Mouse (Mus musculus) hindbrain, embryonic 12.5 days (tissue): ENCODE results near the gene Chrna4. TPM values are rescaled to one million over a fixed set of nuclear protein-coding genes. Genes with fewer than 3 reads are reported as not detected.

ENCODE experiments used
- ATAC-seq: fragments of 200-750 bp; cut with Nextera tagmentation; 2 replicates; pipeline ENCODE4 v1.8.0; 2017; ENCODE audit warnings: moderate TSS enrichment; ENCODE audit not compliant: low FRiP score
- H3K27ac ChIP-seq: fragments of 300-500 bp; sonication (generic); 2 replicates; pipeline ENCODE4 v1.5.1; 2016; ENCODE audit warnings: mild to moderate bottlenecking
- H3K27me3 ChIP-seq: fragments of 300-500 bp; sonication (generic); 2 replicates; pipeline ENCODE4 v1.6.1; 2016; ENCODE audit warnings: mild to moderate bottlenecking
- H3K36me3 ChIP-seq: fragments of 300-500 bp; sonication (generic); 2 replicates; pipeline ENCODE4 v1.6.1; 2016; ENCODE audit warnings: mild to moderate bottlenecking
- H3K4me1 ChIP-seq: fragments of 300-500 bp; sonication (generic); 2 replicates; pipeline ENCODE4 v1.6.1; 2016
- H3K4me2 ChIP-seq: fragments of 300-500 bp; sonication (generic); replicated peaks from 2 replicates; pipeline ENCODE4 v1.6.1; 2016; ENCODE audit warnings: mild to moderate bottlenecking
- H3K4me3 ChIP-seq: fragments of 300-500 bp; sonication (generic); 2 replicates; pipeline ENCODE4 v1.5.1; 2016; ENCODE audit warnings: mild to moderate bottlenecking
- H3K9ac ChIP-seq: fragments of 300-500 bp; sonication (generic); 2 replicates; pipeline ENCODE4 v1.6.1; 2016; ENCODE audit warnings: mild to moderate bottlenecking, moderate library complexity
- H3K9me3 ChIP-seq: fragments of 300-500 bp; sonication (generic); replicated peaks from 2 replicates; pipeline ENCODE4 v1.6.1; 2016; ENCODE audit warnings: mild to moderate bottlenecking
- WGBS: fragments of 180-500 bp; shearing (Covaris S2); methylation state at CpG from one replicate; pipeline ENCODE4 v1.1.7; 2016; 5-methylcytosine and 5-hydroxymethylcytosine counted together
- polyA plus RNA-seq: library from polyadenylated mRNA; unstranded; fragments of >200 nt; fragmentation: Nextera tagmentation; extraction: Ambion mirVana; gene quantifications from 2 replicates; pipeline ENCODE4 v1.2.1, GENCODE M21; 2016

The Chrna4 gene
- polyA plus RNA-seq, 1 experiment from 2014 or later, result 47.0 TPM

DNA sequence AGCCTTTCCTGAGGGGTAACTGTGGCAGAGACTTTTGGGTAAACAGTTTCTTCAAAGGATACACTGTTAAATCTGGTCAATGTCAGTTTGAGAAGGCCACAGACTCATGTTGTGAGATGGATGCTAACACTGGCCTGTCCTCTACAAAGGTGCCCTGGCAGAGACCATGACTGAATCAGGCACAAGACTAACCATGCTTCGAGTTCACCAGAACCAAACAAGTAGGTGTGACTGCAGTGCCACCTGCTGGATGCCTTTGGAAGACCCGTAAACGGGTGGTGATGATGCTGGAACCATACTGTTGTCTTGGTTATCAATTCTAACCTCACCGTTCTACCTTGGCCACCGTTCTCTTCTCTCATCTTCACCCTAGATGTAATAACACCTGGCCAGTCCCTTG lies 16.8 kb upstream of the Chrna4 start:
- Histone ChIP-seq H3K4me2 (no peak overlapping the region), H3K36me3 (no peaks in the 10 kb centered on the region), H3K9ac (no peak overlapping the region), H3K27ac (no peak overlapping the region), H3K4me1 (peaks cover 20% of the 10 kb centered on the region), H3K9me3 (no peaks in the 10 kb centered on the region), H3K27me3 (no peaks in the 10 kb centered on the region), H3K4me3 (no peak overlapping the region)
- WGBS, result 20% methylated on average over 5 of the region's 5 CpGs
- peak; percentile 62 for ATAC-seq

DNA sequence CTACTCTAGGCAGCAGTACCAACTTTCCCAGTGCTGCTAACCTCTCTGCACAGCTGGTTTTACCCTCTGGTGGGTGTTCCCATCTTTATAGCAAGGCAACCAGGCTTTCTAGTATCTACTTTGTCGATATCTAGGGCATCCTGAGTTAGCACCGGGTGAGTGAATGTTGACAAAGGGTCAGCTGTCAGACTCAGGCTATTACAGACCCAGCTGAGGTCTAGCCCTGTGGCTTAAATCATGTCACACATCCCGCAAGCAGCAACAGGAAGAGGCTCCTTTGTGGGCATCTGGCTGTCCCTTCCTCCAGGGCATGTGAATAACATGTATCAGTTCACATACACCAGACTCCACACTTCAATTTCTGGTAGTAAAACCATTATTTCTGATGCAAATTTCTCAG lies 14.8 kb upstream of the Chrna4 start:
- peak; percentile 52 for ATAC-seq
- Histone ChIP-seq H3K9me3 (no peaks in the 10 kb centered on the region), H3K4me3 (no peak overlapping the region), H3K27ac (peak overlapping the region; percentile 62), H3K4me1 (peaks cover 20% of the 10 kb centered on the region), H3K4me2 (no peak overlapping the region), H3K27me3 (no peaks in the 10 kb centered on the region), H3K36me3 (no peaks in the 10 kb centered on the region), H3K9ac (no peak overlapping the region)
- 36% methylated on average over 3 of the region's 3 CpGs for WGBS

DNA sequence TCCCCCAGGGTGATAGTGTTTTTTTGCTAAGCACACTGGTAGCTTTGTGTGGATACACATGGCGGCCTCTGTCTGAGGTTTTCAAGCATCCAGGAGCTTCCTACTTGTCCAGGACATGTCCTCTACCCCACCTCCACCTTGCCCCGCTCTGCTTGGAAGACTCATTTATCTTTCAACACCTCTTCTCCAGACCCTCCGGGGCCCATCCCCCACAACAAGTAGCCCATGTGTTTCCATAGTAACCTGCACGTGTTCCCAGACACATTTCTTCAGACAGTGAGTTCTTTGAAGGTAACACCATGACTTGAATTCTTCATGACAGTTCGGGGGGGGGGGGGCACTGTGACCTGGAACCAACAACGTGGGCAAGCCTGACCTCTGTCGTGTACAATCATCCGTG lies 14.0 kb upstream of the Chrna4 start:
- H3K27ac ChIP-seq, result no peak overlapping the region
- no peak overlapping the region for H3K9ac ChIP-seq
- WGBS, result 35% methylated on average over 8 of the region's 8 CpGs
- H3K9me3 ChIP-seq, result no peaks in the 10 kb centered on the region
- no peak for ATAC-seq
- no peak overlapping the region for H3K4me2 ChIP-seq
- H3K27me3 ChIP-seq, result no peaks in the 10 kb centered on the region
- no peak overlapping the region for H3K4me3 ChIP-seq
- no peaks in the 10 kb centered on the region for H3K36me3 ChIP-seq
- peaks cover 20% of the 10 kb centered on the region for H3K4me1 ChIP-seq

DNA sequence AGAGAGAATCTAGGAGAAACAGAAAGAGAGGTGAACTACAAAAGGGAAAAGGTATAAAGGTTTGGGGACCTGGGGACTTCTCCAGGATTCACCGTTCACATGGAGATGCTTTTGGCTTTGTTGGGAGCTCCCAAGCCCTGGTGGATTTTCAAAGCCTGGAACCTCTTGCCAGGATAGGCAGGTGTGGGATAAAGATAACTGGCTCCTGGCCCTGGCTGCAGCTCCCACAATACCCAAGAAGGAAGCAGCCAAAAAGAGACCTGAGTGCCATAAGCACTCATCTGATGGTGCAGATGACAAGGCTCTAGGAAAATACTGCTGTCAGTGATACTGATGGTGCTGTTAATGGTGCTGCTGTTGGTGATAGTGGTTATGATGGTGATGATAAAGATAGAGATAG lies 8.8 kb upstream of the Chrna4 start:
- no peak overlapping the region for H3K9ac ChIP-seq
- no peaks in the 10 kb centered on the region for H3K27me3 ChIP-seq
- H3K4me3 ChIP-seq, result no peak overlapping the region
- no peak overlapping the region for H3K4me2 ChIP-seq
- H3K9me3 ChIP-seq, result no peaks in the 10 kb centered on the region
- peaks cover 19% of the 10 kb centered on the region for H3K4me1 ChIP-seq
- no peak overlapping the region for H3K27ac ChIP-seq
- WGBS, result 94% methylated on average over 1 of the region's 1 CpGs
- H3K36me3 ChIP-seq, result no peaks in the 10 kb centered on the region
- ATAC-seq, result no peak

DNA sequence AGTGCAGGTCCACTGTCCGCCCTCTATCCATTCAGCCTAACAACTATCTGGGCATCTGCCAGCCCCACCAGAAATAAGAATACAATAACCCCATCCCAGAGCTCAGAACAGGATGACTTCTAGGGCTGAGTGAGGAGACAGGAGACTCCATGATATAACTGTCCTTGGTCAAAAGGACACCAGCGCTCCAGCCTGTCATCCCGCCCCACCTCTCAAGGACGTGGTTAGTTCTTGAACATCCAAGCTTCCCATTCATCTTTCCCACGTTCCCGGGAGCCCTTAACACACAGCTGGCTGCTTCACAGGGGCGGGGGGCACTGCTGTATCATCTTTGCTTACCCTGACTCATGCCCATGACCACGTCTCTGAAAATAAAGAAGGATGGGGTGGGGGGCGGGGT lies 5.6 kb upstream of the Chrna4 start:
- Histone ChIP-seq H3K9ac (no peak overlapping the region), H3K27me3 (no peaks in the 10 kb centered on the region), H3K4me3 (no peak overlapping the region), H3K36me3 (no peaks in the 10 kb centered on the region), H3K9me3 (no peaks in the 10 kb centered on the region), H3K27ac (no peak overlapping the region), H3K4me2 (no peak overlapping the region), H3K4me1 (peaks cover 23% of the 10 kb centered on the region)
- 86% methylated on average over 9 of the region's 9 CpGs for WGBS
- no peak for ATAC-seq

DNA sequence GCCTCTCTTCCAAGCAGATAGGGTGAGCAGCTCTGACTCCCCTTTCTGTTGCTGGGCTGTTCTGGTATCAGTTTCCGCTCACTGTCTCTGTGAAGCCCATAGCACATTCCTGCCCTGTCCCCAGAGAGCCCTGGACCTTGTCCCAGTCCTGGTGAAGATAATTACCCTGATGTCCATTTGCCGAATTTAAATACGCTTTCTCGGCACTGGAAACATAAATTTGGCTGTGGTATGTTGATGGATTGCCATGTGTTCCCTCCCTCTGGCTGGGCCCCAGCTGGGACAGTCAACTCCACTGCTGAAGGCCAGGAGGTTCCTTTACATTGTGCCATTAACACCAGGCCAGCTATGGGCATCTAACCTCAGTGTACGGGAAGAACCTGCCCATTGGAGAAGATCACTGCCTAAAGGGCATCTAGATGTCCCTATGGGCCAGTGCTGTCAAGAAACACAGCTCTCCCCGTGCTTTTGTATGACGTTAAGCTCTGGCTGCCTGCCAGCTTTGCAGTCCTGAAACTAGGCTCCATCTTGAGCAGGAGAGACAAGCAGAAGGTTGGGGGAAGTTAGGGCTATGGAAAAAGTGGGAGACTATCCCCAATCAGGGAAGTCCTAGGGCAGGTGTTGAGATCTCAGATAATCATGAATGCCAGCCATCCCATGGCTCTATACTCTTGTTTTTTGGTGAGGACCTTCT lies 5.1 kb upstream of the Chrna4 start:
- 71% methylated on average over 7 of the region's 7 CpGs for WGBS
- Histone ChIP-seq H3K4me3 (no peak overlapping the region), H3K36me3 (no peaks in the 10 kb centered on the region), H3K27ac (no peak overlapping the region), H3K4me2 (no peak overlapping the region), H3K9ac (no peak overlapping the region), H3K9me3 (no peaks in the 10 kb centered on the region), H3K4me1 (peaks cover 29% of the 10 kb centered on the region), H3K27me3 (no peaks in the 10 kb centered on the region)
- no peak for ATAC-seq

DNA sequence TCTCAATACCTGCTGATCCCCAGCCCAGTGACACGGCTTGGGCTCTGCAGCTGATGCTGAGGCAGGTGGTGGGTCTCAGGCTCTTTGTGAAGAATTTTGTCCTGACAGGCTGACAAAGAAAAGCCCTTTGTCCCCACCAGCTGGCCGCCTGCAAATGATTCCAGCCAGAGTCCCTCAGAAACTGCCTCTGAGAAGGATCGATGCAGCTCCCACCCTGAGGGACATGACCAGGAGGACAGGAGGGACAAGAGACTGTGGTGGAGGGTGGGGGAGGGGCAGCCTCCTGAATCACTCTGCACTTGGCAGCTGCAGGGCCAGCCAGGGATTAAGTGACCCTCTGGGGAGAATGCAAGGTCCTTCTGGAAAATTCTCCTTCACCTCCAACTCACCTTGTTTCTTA lies 655 bp upstream of the Chrna4 start:
- Histone ChIP-seq H3K9ac (no peak overlapping the region), H3K4me1 (peaks cover 55% of the 10 kb centered on the region), H3K4me3 (no peak overlapping the region), H3K27ac (peak overlapping the region; percentile 56), H3K27me3 (peaks cover 21% of the 10 kb centered on the region), H3K4me2 (no peak overlapping the region), H3K9me3 (no peaks in the 10 kb centered on the region), H3K36me3 (no peaks in the 10 kb centered on the region)
- WGBS, result 2% methylated on average over 3 of the region's 3 CpGs
- ATAC-seq, result peak; percentile 26; the same call in 1 of the 2 replicates

DNA sequence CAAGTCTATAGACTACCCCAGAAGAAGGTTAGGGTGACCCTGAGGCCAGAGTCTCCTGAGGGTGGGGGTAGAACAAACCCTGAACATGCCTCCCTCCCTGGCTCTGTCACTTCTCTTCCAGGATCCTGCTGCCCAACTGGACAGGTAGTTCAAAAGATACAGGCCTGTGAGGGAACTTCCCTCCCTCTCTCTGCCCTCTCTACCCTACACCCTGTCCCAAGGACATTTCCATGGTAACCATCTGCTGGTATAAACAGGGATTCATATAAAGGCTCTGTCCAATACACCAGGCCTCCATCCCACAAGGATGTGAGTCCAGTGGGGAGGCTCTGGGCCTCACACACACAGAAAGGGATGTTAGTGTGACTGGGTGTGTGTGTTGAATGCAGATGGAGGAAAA lies 970 bp downstream of the Chrna4 start:
- peaks cover 21% of the 10 kb centered on the region for H3K27me3 ChIP-seq
- ATAC-seq, result peak; percentile 24; the same call in 1 of the 2 replicates
- 0 out of 2 replicates have a peak overlapping the region, but pooled peaks have one; percentile 13 for H3K9ac ChIP-seq
- H3K9me3 ChIP-seq, result no peaks in the 10 kb centered on the region
- no peak overlapping the region for H3K4me3 ChIP-seq
- H3K36me3 ChIP-seq, result no peaks in the 10 kb centered on the region
- H3K27ac ChIP-seq, result peak overlapping the region; percentile 36
- H3K4me1 ChIP-seq, result peaks cover 58% of the 10 kb centered on the region
- H3K4me2 ChIP-seq, result no peak overlapping the region

DNA sequence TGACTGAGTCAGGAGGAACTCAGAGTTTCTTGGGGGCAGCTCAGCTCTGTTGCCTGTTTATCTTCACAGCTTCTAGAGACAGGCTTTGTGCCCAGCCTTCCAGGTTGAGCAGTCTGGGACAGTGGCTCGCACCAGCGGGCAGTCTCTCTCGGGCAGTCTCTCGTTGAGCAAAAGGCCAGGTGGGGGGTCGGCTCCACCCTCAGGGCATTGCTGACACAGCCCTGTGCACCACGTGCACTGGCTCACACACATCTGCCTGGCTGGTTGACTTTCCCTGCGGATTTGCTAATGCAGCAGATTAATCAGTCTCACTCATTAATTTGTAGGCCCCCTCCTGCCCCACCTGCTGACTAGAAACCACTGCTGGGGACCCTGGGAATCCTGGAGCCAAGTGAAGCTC lies 1.4 kb downstream of the Chrna4 start:
- 3% methylated on average over 7 of the region's 7 CpGs for WGBS
- Histone ChIP-seq H3K4me2 (no peak overlapping the region), H3K4me1 (peaks cover 62% of the 10 kb centered on the region), H3K36me3 (no peaks in the 10 kb centered on the region), H3K4me3 (no peak overlapping the region), H3K27ac (peak overlapping the region; percentile 36), H3K9me3 (no peaks in the 10 kb centered on the region), H3K27me3 (peaks cover 23% of the 10 kb centered on the region), H3K9ac (0 out of 2 replicates have a peak overlapping the region, but pooled peaks have one; percentile 13)
- ATAC-seq, result peak; percentile 44

DNA sequence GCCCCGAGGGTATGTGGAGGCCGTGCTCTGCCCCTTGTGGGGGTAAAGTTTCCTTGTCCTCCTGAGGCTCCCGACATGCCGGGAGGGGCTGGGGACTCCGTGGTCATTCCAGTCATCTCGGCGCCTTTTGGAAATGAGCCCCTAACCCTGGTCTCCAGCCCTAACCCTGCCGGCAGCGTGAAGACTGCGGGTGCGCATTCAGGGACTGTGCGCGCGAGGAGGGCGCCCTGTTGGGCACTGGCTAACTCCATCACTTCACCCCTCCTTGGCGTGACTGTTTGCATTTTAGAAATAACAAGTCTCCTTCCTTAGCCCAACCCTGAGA lies 4.0 kb downstream of the Chrna4 start:
- Histone ChIP-seq H3K9me3 (no peaks in the 10 kb centered on the region), H3K27me3 (peaks cover 23% of the 10 kb centered on the region), H3K9ac (peak overlapping the region; percentile 84), H3K36me3 (0 out of 2 replicates have a peak, but pooled peaks cover 4% of the 10 kb centered on the region), H3K27ac (peak overlapping the region; percentile 71; the same call in 1 of the 2 replicates), H3K4me1 (peaks cover 57% of the 10 kb centered on the region), H3K4me3 (peak overlapping the region; percentile 73), H3K4me2 (peak overlapping the region; percentile 84)
- no peak for ATAC-seq
- WGBS, result 0% methylated on average over 16 of the region's 16 CpGs

DNA sequence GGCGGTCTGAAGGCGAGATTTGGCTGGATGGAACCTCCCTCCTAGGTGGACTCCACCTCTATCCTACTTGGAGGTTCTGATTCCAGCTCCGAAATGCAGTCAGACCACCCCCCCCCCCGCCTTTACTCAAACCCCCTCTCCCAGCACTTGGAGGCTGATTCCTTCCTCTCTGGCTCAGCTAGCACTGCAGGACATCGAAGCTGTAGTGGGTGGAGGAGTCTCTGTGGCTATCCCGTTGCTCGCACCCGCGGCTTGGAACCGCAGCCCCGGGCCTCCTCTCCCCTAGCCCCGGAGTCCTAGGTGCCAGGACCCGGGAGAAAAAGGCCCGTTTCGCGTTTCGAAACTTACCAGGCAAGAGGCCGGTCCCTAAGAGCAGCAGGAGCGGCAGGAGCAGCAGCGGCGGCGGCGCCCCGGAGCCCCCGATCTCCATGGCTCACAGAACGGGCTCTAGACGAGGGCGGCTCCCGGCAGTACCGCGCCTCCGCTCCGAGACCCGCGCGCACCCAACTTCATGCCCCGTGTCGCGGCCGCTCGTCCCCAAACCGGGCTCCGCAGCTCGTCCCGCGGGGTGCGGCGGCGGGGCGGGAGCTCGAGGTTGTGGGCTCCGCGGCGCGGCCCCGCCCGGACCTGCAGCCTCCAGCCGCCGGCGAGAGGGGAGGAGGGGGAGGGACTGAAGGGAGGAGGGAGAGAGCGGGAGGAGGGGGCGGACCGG lies 4.5 kb downstream of the Chrna4 start:
- peak; percentile 14; the same call in 1 of the 2 replicates for ATAC-seq

DNA sequence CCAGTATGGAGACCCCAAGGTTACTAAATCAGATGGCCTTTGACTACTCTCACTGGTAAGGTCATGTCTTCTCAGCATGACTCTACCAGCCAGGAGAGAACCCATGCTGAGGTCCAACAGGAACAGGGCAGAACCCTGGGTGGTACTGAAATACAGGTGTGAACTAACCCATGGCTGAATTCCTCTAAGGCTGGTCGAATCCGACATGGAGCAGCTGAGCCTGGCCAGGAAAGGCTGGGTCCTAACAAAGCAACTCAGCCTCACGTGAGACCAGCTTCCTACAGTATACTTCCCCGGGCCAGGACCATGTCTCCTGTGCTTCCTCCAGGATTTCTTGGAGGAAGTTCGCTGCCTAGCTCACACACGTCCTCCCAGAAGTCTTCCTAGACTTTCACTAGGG lies 6.8 kb downstream of the Chrna4 start:
- peaks cover 23% of the 10 kb centered on the region for H3K27me3 ChIP-seq
- H3K4me3 ChIP-seq, result no peak overlapping the region
- peaks cover 40% of the 10 kb centered on the region for H3K4me1 ChIP-seq
- no peaks in the 10 kb centered on the region for H3K9me3 ChIP-seq
- H3K36me3 ChIP-seq, result 0 out of 2 replicates have a peak, but pooled peaks cover 17% of the 10 kb centered on the region
- no peak overlapping the region; the same call in 1 of the 2 replicates for H3K27ac ChIP-seq
- H3K4me2 ChIP-seq, result no peak overlapping the region
- H3K9ac ChIP-seq, result no peak overlapping the region
- WGBS, result 81% methylated on average over 6 of the region's 6 CpGs
- no peak for ATAC-seq

More for the DNA sequence above, 4.5 kb downstream of the Chrna4 start:
- H3K4me3 ChIP-seq, result peak overlapping the region; percentile 73
- H3K9me3 ChIP-seq, result no peaks in the 10 kb centered on the region
- 2% methylated on average over 60 of the region's 63 CpGs for WGBS
- H3K27me3 ChIP-seq, result peaks cover 23% of the 10 kb centered on the region
- 0 out of 2 replicates have a peak, but pooled peaks cover 7% of the 10 kb centered on the region for H3K36me3 ChIP-seq
- H3K4me1 ChIP-seq, result peaks cover 52% of the 10 kb centered on the region
- H3K27ac ChIP-seq, result peak overlapping the region; percentile 71; the same call in 1 of the 2 replicates
- H3K4me2 ChIP-seq, result peak overlapping the region; percentile 84
- peak overlapping the region; percentile 84 for H3K9ac ChIP-seq
